Mouse (Mus musculus): ENCODE results near the gene Spred2. TPM values are rescaled to one million over a fixed set of nuclear protein-coding genes. Genes with fewer than 3 reads are reported as not detected.

Spred2 gene
- 9.9 TPM for polyA plus RNA-seq (2017; shearing (Covaris generic))

GRCm38 (mm10) chr11:19923888-19924756 lies at the start of gene Spred2:
TSS of gene Spred2 (plus strand) at chr11:19924375.

Other genes with a start within 250 kb of the Spred2 start
- 213 TPM for gene Actr2, start 188.5 kb downstream of the Spred2 start, polyA plus RNA-seq (2017; shearing (Covaris generic))